8 mouse cellular contexts compared by ENCODE assay signal in genomic region chr16:57120913-57121815, GRCm38 (mm10). TPM values are rescaled to one million over a fixed set of nuclear protein-coding genes. Genes with fewer than 3 reads are reported as not detected.
DNase-seq lines count a peak whose midpoint lies in the region; ATAC-seq and TF ChIP-seq lines count a peak whose summit lies in the region.

TSS of gene Tomm70a (plus strand) at chr16:57121703.

- peak within 1 kb of the TSS; percentile 89 for H3K9ac ChIP-seq in kidney, embryonic 14.5 days (ENCODE audit: low read depth, low read length)
- peak within 1 kb of the TSS; percentile 99 for H3K9ac ChIP-seq in limb, embryonic 15.5 days

- WGBS in kidney, embryonic 14.5 days, result under 1% methylated on average over 37 of the region's 37 CpGs
- WGBS in limb, embryonic 15.5 days, result under 1% methylated on average over 36 of the region's 37 CpGs

- peak within 1 kb of the TSS; percentile 63 for H3K4me2 ChIP-seq in kidney, embryonic 14.5 days (replicated peaks; ENCODE audit: low read depth, low read length)
- H3K4me2 ChIP-seq in limb, embryonic 15.5 days, result peak within 1 kb of the TSS; percentile 68

- no peak for TF ChIP-seq POLR2A in bone marrow macrophage, adult 2 months (IDR thresholded peaks at IDR 0.05; ENCODE audit: borderline replicate concordance, low read depth, low read length)
- peak; percentile 73 for TF ChIP-seq POLR2A in embryonic fibroblast, embryonic 13.5 days (IDR thresholded peaks at IDR 0.05; ENCODE audit: low read depth, low read length)

- H3K27me3 ChIP-seq in kidney, embryonic 14.5 days (ENCODE audit: control insufficient read depth, insufficient read depth, low read length), result no peaks in the 10 kb centered on the region
- no peaks in the 10 kb centered on the region for H3K27me3 ChIP-seq in limb, embryonic 15.5 days

- H3K4me3 ChIP-seq in bone marrow macrophage, adult 2 months (ENCODE audit: insufficient read depth, low read length), result peak within 1 kb of the TSS; percentile 86
- H3K4me3 ChIP-seq in embryonic fibroblast, embryonic 13.5 days (ENCODE audit: insufficient read depth, low read length), result peak within 1 kb of the TSS; percentile 65
- peak within 1 kb of the TSS; percentile 82 for H3K4me3 ChIP-seq in kidney, embryonic 14.5 days (ENCODE audit: low read length)
- H3K4me3 ChIP-seq in limb, embryonic 15.5 days, result peak within 1 kb of the TSS; percentile 100

- peak; percentile 99 for ATAC-seq in kidney, embryonic 14.5 days (ENCODE audit: low FRiP score, low TSS enrichment)
- peak; percentile 99 for ATAC-seq in limb, embryonic 15.5 days (ENCODE audit: insufficient number of reproducible peaks, low FRiP score, low TSS enrichment, low read depth)

- peak; percentile 99 for DNase-seq in A20 (ENCODE audit: low read depth, low spot score)
- DNase-seq in heart, adult 9 months (ENCODE audit: low spot score in 2 of 2), result peak; percentile 94 to 95
- peak; percentile 78 to 87 for DNase-seq in monocyte, adult 2 months (ENCODE audit: low read depth in 1 of 2, low spot score in 2 of 2)
- DNase-seq in spleen, postnatal 36 days (ENCODE audit: low spot score in 2 of 2), result peak; percentile 91

- H3K4me1 ChIP-seq in bone marrow macrophage, adult 2 months (ENCODE audit: control insufficient read depth, insufficient read depth, low read length), result peaks cover 12% of the 10 kb centered on the region
- no peaks in the 10 kb centered on the region; the same call in 1 of the 2 replicates for H3K4me1 ChIP-seq in embryonic fibroblast, embryonic 13.5 days (ENCODE audit: control insufficient read depth, insufficient read depth, low read length)
- H3K4me1 ChIP-seq in kidney, embryonic 14.5 days (ENCODE audit: control insufficient read depth, insufficient read depth, low read length), result peaks cover 9% of the 10 kb centered on the region
- H3K4me1 ChIP-seq in limb, embryonic 15.5 days, result peaks cover 14% of the 10 kb centered on the region

- H3K36me3 ChIP-seq in kidney, embryonic 14.5 days (ENCODE audit: control insufficient read depth, insufficient read depth, low read length), result no peaks in the 10 kb centered on the region
- H3K36me3 ChIP-seq in limb, embryonic 15.5 days, result no peaks in the 10 kb centered on the region

- no peak for TF ChIP-seq CTCF in bone marrow macrophage, adult 2 months (IDR thresholded peaks at IDR 0.05; ENCODE audit: low read depth, low read length)
- TF ChIP-seq CTCF in embryonic fibroblast, embryonic 13.5 days (IDR thresholded peaks at IDR 0.05; ENCODE audit: borderline replicate concordance, insufficient read depth, low read length), result no peak

- H3K27ac ChIP-seq in bone marrow macrophage, adult 2 months (ENCODE audit: insufficient read depth, low read depth, low read length), result peak within 1 kb of the TSS; percentile 82
- H3K27ac ChIP-seq in embryonic fibroblast, embryonic 13.5 days (ENCODE audit: insufficient read depth, low read length), result peak within 1 kb of the TSS; percentile 69
- peak within 1 kb of the TSS; percentile 95 for H3K27ac ChIP-seq in kidney, embryonic 14.5 days (ENCODE audit: low read depth, low read length)
- H3K27ac ChIP-seq in limb, embryonic 15.5 days, result peak within 1 kb of the TSS; percentile 94

- H3K9me3 ChIP-seq in kidney, embryonic 14.5 days (ENCODE audit: control insufficient read depth, low read length), result no peaks in the 10 kb centered on the region
- H3K9me3 ChIP-seq in limb, embryonic 15.5 days, result no peaks in the 10 kb centered on the region

RNA-seq across cellular contexts. Expression of gene Tomm70a, which starts in this region (rescaled TPM):
- polyA plus RNA-seq in bone marrow macrophage, adult 2 months (2012; ENCODE audit: insufficient read depth, insufficient read length, missing spikeins), result 20.3 and 20.8 TPM in 2 replicates
- 66.0 and 72.8 TPM in 2 replicates for polyA plus RNA-seq in embryonic fibroblast, embryonic 13.5 days (2011; ENCODE audit: insufficient read length, low read depth, missing spikeins)
- polyA plus RNA-seq in kidney, embryonic 14.5 days (2014; fragmentation: Nextera tagmentation; extraction: Ambion mirVana), result 47.0 and 63.7 TPM in 2 replicates
- polyA plus RNA-seq in limb, embryonic 15.5 days (2015; fragmentation: Nextera tagmentation; extraction: Ambion mirVana), result 29.3 and 32.7 TPM in 2 replicates

Comparison
In these comparisons a context has a peak if more than half of its experiments do, and no peak if none do; other contexts are left out.
1. Peak in every context shown above with its lines: DNase-seq, ATAC-seq, H3K4me3 ChIP-seq and H3K27ac ChIP-seq.